Mouse (Mus musculus) hindbrain, postnatal 0 days (tissue): Measurements from ENCODE around the gene Rad54l. TPM values are rescaled to one million over a fixed set of nuclear protein-coding genes. Genes with fewer than 3 reads are reported as not detected.
A peak's percentile ranks its signal among the peaks of the same experiment; 100 is the strongest.

Experiments used
- ATAC-seq: fragments of 200-750 bp; cut with Nextera tagmentation; 2 replicates; pipeline ENCODE4 v1.8.0; 2017; ENCODE audit warnings: mild to moderate bottlenecking, moderate TSS enrichment, moderate library complexity
- DNase-seq: peaks from one replicate; pipeline ENCODE4 v3.0.0-alpha.2; 2015; ENCODE audit warnings: low spot score
- H3K27ac ChIP-seq: fragments of 300-500 bp; sonication (generic); 2 replicates; pipeline ENCODE4 v1.5.1; 2014; ENCODE audit warnings: mild to moderate bottlenecking
- H3K27me3 ChIP-seq: fragments of 300-500 bp; sonication (generic); 2 replicates; pipeline ENCODE4 v1.6.1; 2014; ENCODE audit warnings: low read length, mixed read lengths; ENCODE audit not compliant: insufficient read depth
- H3K36me3 ChIP-seq: fragments of 300-500 bp; sonication (generic); 2 replicates; pipeline ENCODE4 v1.6.1; 2014; ENCODE audit warnings: low read length, mixed read lengths; ENCODE audit not compliant: insufficient read depth
- H3K4me1 ChIP-seq: fragments of 300-500 bp; sonication (generic); 2 replicates; pipeline ENCODE4 v1.6.1; 2014; ENCODE audit warnings: antibody characterized with exemption, low read length, mixed read lengths; ENCODE audit not compliant: insufficient read depth
- H3K4me2 ChIP-seq: fragments of 300-500 bp; sonication (generic); 2 replicates; pipeline ENCODE4 v1.6.1; 2014; ENCODE audit warnings: low read depth, mild to moderate bottlenecking, low read length, moderate library complexity, mixed read lengths
- H3K4me3 ChIP-seq: fragments of 300-500 bp; sonication (generic); 2 replicates; pipeline ENCODE4 v1.5.1; 2014; ENCODE audit warnings: low read length
- H3K9ac ChIP-seq: fragments of 300-500 bp; sonication (generic); replicated peaks from 2 replicates; pipeline ENCODE4 v1.6.1; 2014; ENCODE audit warnings: mild to moderate bottlenecking, low read length, moderate library complexity, mixed read lengths
- H3K9me3 ChIP-seq: fragments of 300-500 bp; sonication (generic); 2 replicates; pipeline ENCODE4 v1.6.1; 2016; ENCODE audit warnings: low read length, mixed read lengths
- CTCF ChIP-seq: IDR thresholded peaks from 2 replicates; pipeline ENCODE4 v1.5.1; 2016; ENCODE audit warnings: antibody characterized with exemption, control low read depth, low read depth
- WGBS: fragments of 180-500 bp; shearing (Covaris S2); extraction: QIAGEN DNeasy Blood & Tissue Kit; methylation state at CpG from one replicate; pipeline ENCODE4 v1.1.7; 2014; 5-methylcytosine and 5-hydroxymethylcytosine counted together
- polyA plus RNA-seq: library from polyadenylated mRNA; unstranded; fragments of >200 nt; fragmentation: Nextera tagmentation; extraction: Ambion mirVana; gene quantifications from 2 replicates; pipeline ENCODE4 v1.2.1, GENCODE M21; 2015
- total RNA-seq: library from RNA; depleted of rRNA; stranded (reverse); fragments of >200 nt; gene quantifications from 2 replicates; pipeline ENCODE4 v1.2.3, GENCODE M21; 2014

Rad54l gene
- total and polyA plus RNA-seq, 2 experiments from 2014 or later, result 5.3 to 5.4 TPM

- no peaks in the 10 kb centered on the region for H3K36me3 ChIP-seq
- no peak for DNase-seq
- no peak overlapping the region for H3K27ac ChIP-seq
- no peaks in the 10 kb centered on the region for H3K9me3 ChIP-seq
- H3K4me2 ChIP-seq, result no peak overlapping the region
- TF ChIP-seq CTCF, result no peak
- no peak overlapping the region for H3K4me3 ChIP-seq
- ATAC-seq, result no peak
- 73% methylated on average over 2 of the region's 2 CpGs for WGBS
- no peaks in the 10 kb centered on the region for H3K27me3 ChIP-seq
- H3K9ac ChIP-seq, result no peak overlapping the region
- no peaks in the 10 kb centered on the region for H3K4me1 ChIP-seq
These were observed 41.5 kb upstream of the Rad54l start for GRCm38 (mm10) chr4:116164759-116165554.

DNA sequence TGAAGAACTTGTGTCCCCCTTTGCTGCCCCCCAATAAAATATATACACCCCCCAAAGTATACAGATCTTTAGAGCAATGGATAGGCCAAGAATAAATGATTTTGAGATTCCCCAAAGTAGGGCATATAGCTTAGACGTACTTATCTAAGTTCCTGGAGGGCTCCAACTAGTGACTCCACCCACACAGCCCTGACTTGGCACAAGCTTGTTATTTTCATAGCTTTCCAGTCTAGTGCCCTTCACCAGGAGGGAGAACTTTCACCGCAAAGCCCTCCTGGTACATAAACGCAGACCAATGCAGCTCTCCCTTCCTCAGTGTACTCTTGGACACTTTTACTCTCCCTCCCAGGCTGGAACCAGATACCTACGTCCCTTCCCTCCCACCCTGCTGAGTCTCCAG is 38.7 kb upstream of the Rad54l start:
- no peak for TF ChIP-seq CTCF
- H3K9ac ChIP-seq, result no peak overlapping the region
- DNase-seq (no peak), ATAC-seq (no peak)
- H3K9me3 ChIP-seq, result no peaks in the 10 kb centered on the region
- 72% methylated on average over 4 of the region's 4 CpGs for WGBS
- no peak overlapping the region for H3K27ac ChIP-seq
- no peak overlapping the region for H3K4me3 ChIP-seq
- H3K27me3 ChIP-seq, result no peaks in the 10 kb centered on the region
- H3K4me1 ChIP-seq, result no peaks in the 10 kb centered on the region
- H3K36me3 ChIP-seq, result peaks cover 16% of the 10 kb centered on the region
- no peak overlapping the region for H3K4me2 ChIP-seq

GRCm38 (mm10) chr4:116160769-116161168 is 37.3 kb upstream of the Rad54l start:
- Histone ChIP-seq H3K4me3 (no peak overlapping the region), H3K4me2 (no peak overlapping the region), H3K27ac (no peak overlapping the region), H3K27me3 (no peaks in the 10 kb centered on the region), H3K36me3 (peaks cover 24% of the 10 kb centered on the region), H3K4me1 (no peaks in the 10 kb centered on the region), H3K9ac (no peak overlapping the region), H3K9me3 (no peaks in the 10 kb centered on the region)
- DNase-seq, result no peak
- TF ChIP-seq CTCF, result no peak
- WGBS, result 79% methylated on average over 3 of the region's 3 CpGs
- no peak for ATAC-seq

DNA sequence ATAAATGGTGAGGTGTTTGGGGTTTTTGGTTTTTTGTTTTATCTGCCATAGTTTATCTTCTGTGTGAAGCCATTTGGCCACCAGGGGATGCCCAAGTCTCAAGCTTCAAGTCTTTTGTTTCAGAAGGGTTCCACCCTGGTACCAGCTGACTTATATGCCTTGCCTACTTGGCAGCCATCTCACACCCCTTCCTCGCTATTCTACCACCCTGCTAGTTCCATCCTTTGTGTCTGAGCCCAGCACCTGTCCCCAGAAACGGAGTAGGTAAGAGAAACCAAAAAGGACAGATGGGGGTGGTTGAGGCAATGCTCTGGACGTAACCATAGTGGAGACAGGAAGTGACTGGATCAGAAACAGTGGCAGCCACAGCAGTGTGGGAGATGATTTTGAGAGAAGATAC is 36.4 kb upstream of the Rad54l start:
- Histone ChIP-seq H3K9ac (no peak overlapping the region), H3K4me1 (no peaks in the 10 kb centered on the region), H3K4me2 (no peak overlapping the region), H3K36me3 (peaks cover 32% of the 10 kb centered on the region), H3K27ac (peak overlapping the region; percentile 64; the same call in 1 of the 2 replicates), H3K4me3 (no peak overlapping the region), H3K9me3 (no peaks in the 10 kb centered on the region), H3K27me3 (no peaks in the 10 kb centered on the region)
- DNase-seq, result peak; percentile 84
- WGBS, result 55% methylated on average over 3 of the region's 3 CpGs
- TF ChIP-seq CTCF, result peak; percentile 81
- peak; percentile 77 for ATAC-seq

- no peak for ATAC-seq
- no peak for TF ChIP-seq CTCF
- H3K27me3 ChIP-seq, result no peaks in the 10 kb centered on the region
- H3K27ac ChIP-seq, result no peak overlapping the region
- H3K4me3 ChIP-seq, result no peak overlapping the region
- no peaks in the 10 kb centered on the region for H3K4me1 ChIP-seq
- no peaks in the 10 kb centered on the region for H3K9me3 ChIP-seq
- no peak overlapping the region for H3K4me2 ChIP-seq
- 95% methylated on average over 2 of the region's 2 CpGs for WGBS
- H3K36me3 ChIP-seq, result peaks cover 48% of the 10 kb centered on the region
- DNase-seq, result no peak
- no peak overlapping the region for H3K9ac ChIP-seq
These were observed 34.4 kb upstream of the Rad54l start for GRCm38 (mm10) chr4:116157882-116158281.

GRCm38 (mm10) chr4:116152702-116153101 is 29.2 kb upstream of the Rad54l start:
- ATAC-seq, result no peak
- H3K36me3 ChIP-seq, result peaks cover 42% of the 10 kb centered on the region
- no peak overlapping the region for H3K4me2 ChIP-seq
- H3K4me3 ChIP-seq, result no peak overlapping the region
- no peak overlapping the region for H3K9ac ChIP-seq
- H3K4me1 ChIP-seq, result peaks cover 5% of the 10 kb centered on the region; the same call in 1 of the 2 replicates
- H3K27ac ChIP-seq, result no peak overlapping the region
- no peak for TF ChIP-seq CTCF
- H3K27me3 ChIP-seq, result no peaks in the 10 kb centered on the region
- no peak for DNase-seq
- H3K9me3 ChIP-seq, result no peaks in the 10 kb centered on the region
- WGBS, result 94% methylated on average over 15 of the region's 15 CpGs

- DNase-seq, result no peak
- no peak for ATAC-seq
- Histone ChIP-seq H3K27me3 (no peaks in the 10 kb centered on the region), H3K9me3 (no peaks in the 10 kb centered on the region), H3K4me2 (peak within 1 kb of the TSS; percentile 62), H3K4me3 (peak within 1 kb of the TSS; percentile 73), H3K36me3 (peaks cover 37% of the 10 kb centered on the region), H3K4me1 (peaks cover 5% of the 10 kb centered on the region; the same call in 1 of the 2 replicates), H3K9ac (peak within 1 kb of the TSS; percentile 86), H3K27ac (peak within 1 kb of the TSS; percentile 90)
- WGBS, result 77% methylated on average over 6 of the region's 6 CpGs
- no peak for TF ChIP-seq CTCF
These were observed 27.7 kb upstream of the Rad54l start, which contains the start of gene Lurap1 for GRCm38 (mm10) chr4:116151238-116151637. TSS of gene Lurap1 (minus strand) at chr4:116151338.
